Mouse (Mus musculus) embryonic facial prominence, embryonic 11.5 days (tissue): ENCODE results near the gene Pnkd. TPM values are rescaled to one million over a fixed set of nuclear protein-coding genes. Genes with fewer than 3 reads are reported as not detected.
A peak's percentile ranks its signal among the peaks of the same experiment; 100 is the strongest.
"Not testable (repeated sequence)": the region's sequence is repeated elsewhere in the genome, so short reads cannot be mapped to it uniquely, and the experiment has no call there.

Experiments
- ATAC-seq: fragments of 200-750 bp; cut with Nextera tagmentation; replicated peaks from 2 replicates; pipeline ENCODE4 v1.8.0; 2017; ENCODE audit warnings: low read depth; ENCODE audit not compliant: insufficient number of reproducible peaks, low FRiP score, low TSS enrichment
- DNase-seq: peaks from one replicate; pipeline ENCODE4 v3.0.0-alpha.2; 2015; ENCODE audit warnings: low spot score
- H3K27ac ChIP-seq: fragments of 300-500 bp; sonication (generic); replicated peaks from 2 replicates; pipeline ENCODE4 v1.5.1; 2014; ENCODE audit warnings: mild to moderate bottlenecking, low read depth, low read length, control low read depth
- H3K27me3 ChIP-seq: fragments of 300-500 bp; sonication (generic); 2 replicates; pipeline ENCODE4 v1.6.1; 2014; ENCODE audit warnings: mild to moderate bottlenecking, low read length, moderate library complexity, mixed read lengths; ENCODE audit not compliant: control insufficient read depth, insufficient read depth
- H3K36me3 ChIP-seq: fragments of 300-500 bp; sonication (generic); replicated peaks from 2 replicates; pipeline ENCODE4 v1.6.1; 2014; ENCODE audit warnings: low read depth, mild to moderate bottlenecking, low read length, moderate library complexity, mixed read lengths; ENCODE audit not compliant: control insufficient read depth, insufficient read depth
- H3K4me1 ChIP-seq: fragments of 300-500 bp; sonication (generic); 2 replicates; pipeline ENCODE4 v1.6.1; 2014; ENCODE audit warnings: low read length, mixed read lengths; ENCODE audit not compliant: control insufficient read depth, insufficient read depth
- H3K4me2 ChIP-seq: fragments of 300-500 bp; sonication (generic); 2 replicates; pipeline ENCODE4 v1.6.1; 2014; ENCODE audit warnings: low read depth, mild to moderate bottlenecking, control low read depth, low read length, moderate library complexity
- H3K4me3 ChIP-seq: fragments of 300-500 bp; sonication (generic); 2 replicates; pipeline ENCODE4 v1.5.1; 2014; ENCODE audit warnings: low read depth, low read length, control low read depth
- H3K9ac ChIP-seq: fragments of 300-500 bp; sonication (generic); replicated peaks from 2 replicates; pipeline ENCODE4 v1.6.1; 2014; ENCODE audit warnings: mild to moderate bottlenecking, control low read depth, low read length
- H3K9me3 ChIP-seq: fragments of 300-500 bp; sonication (generic); replicated peaks from 2 replicates; pipeline ENCODE4 v1.6.1; 2016; ENCODE audit warnings: mild to moderate bottlenecking, low read length, inconsistent platforms, mixed read lengths; ENCODE audit not compliant: control insufficient read depth
- WGBS: fragments of 180-500 bp; shearing (Covaris S2); extraction: QIAGEN DNeasy Blood & Tissue Kit; methylation state at CpG from one replicate; pipeline ENCODE4 v1.1.7; 2014; 5-methylcytosine and 5-hydroxymethylcytosine counted together
- polyA plus RNA-seq: library from polyadenylated mRNA; unstranded; fragments of >200 nt; fragmentation: Nextera tagmentation; extraction: Ambion mirVana; gene quantifications from 2 replicates; pipeline ENCODE4 v1.2.1, GENCODE M21; 2014

Pnkd gene
- polyA plus RNA-seq, 1 experiment from 2014 or later = 95.1 TPM

GRCm38 (mm10) chr1:74326916-74327315 lies 42.2 kb downstream of the Pnkd start:
- H3K4me2 ChIP-seq, ATAC-seq, DNase-seq, H3K4me3 ChIP-seq, H3K27me3 ChIP-seq, H3K9ac ChIP-seq, H3K36me3 ChIP-seq, H3K27ac ChIP-seq, H3K9me3 ChIP-seq, H3K4me1 ChIP-seq: not testable (repeated sequence)
- 67% methylated on average over 2 of the region's 2 CpGs for WGBS

GRCm38 (mm10) chr1:74329899-74330431 lies 45.2 kb downstream of the Pnkd start:
- Histone ChIP-seq H3K4me3 (no peak overlapping the region), H3K36me3 (no peaks in the 10 kb centered on the region), H3K4me1 (no peaks in the 10 kb centered on the region), H3K4me2 (no peak overlapping the region), H3K9ac (no peak overlapping the region), H3K27ac (no peak overlapping the region), H3K9me3 (no peaks in the 10 kb centered on the region), H3K27me3 (no peaks in the 10 kb centered on the region)
- WGBS = 83% methylated on average over 7 of the region's 7 CpGs
- no peak for ATAC-seq
- DNase-seq = no peak

- Histone ChIP-seq H3K4me2 (no peak overlapping the region), H3K27ac (no peak overlapping the region), H3K4me1 (no peaks in the 10 kb centered on the region), H3K9me3 (no peaks in the 10 kb centered on the region), H3K27me3 (no peaks in the 10 kb centered on the region), H3K9ac (no peak overlapping the region), H3K36me3 (no peaks in the 10 kb centered on the region), H3K4me3 (no peak overlapping the region)
- DNase-seq = no peak
- no peak for ATAC-seq
- 81% methylated on average over 4 of the region's 4 CpGs for WGBS
These were observed 46.4 kb downstream of the Pnkd start for GRCm38 (mm10) chr1:74331046-74331681.

GRCm38 (mm10) chr1:74332241-74332763 lies 47.6 kb downstream of the Pnkd start:
- Histone ChIP-seq H3K4me1 (no peaks in the 10 kb centered on the region), H3K4me3 (peak overlapping the region; percentile 50), H3K4me2 (peak overlapping the region; percentile 62), H3K27me3 (no peaks in the 10 kb centered on the region), H3K27ac (no peak overlapping the region), H3K9me3 (no peaks in the 10 kb centered on the region), H3K36me3 (no peaks in the 10 kb centered on the region), H3K9ac (peak overlapping the region; percentile 56)
- peak; percentile 98 for DNase-seq
- ATAC-seq = peak; percentile 98
- WGBS = under 1% methylated on average over 35 of the region's 36 CpGs

- ATAC-seq (no peak), DNase-seq (no peak)
- Histone ChIP-seq H3K27me3 (no peaks in the 10 kb centered on the region), H3K9me3 (no peaks in the 10 kb centered on the region), H3K36me3 (no peaks in the 10 kb centered on the region), H3K27ac (no peak overlapping the region), H3K9ac (peak overlapping the region; percentile 56), H3K4me3 (peak overlapping the region; percentile 50), H3K4me1 (no peaks in the 10 kb centered on the region), H3K4me2 (peak overlapping the region; percentile 62)
- 5% methylated on average over 9 of the region's 9 CpGs for WGBS
These were observed 48.2 kb downstream of the Pnkd start for GRCm38 (mm10) chr1:74332930-74333329.

GRCm38 (mm10) chr1:74334607-74335006 lies 49.9 kb downstream of the Pnkd start:
- Histone ChIP-seq H3K4me2 (no peak overlapping the region), H3K4me1 (no peaks in the 10 kb centered on the region), H3K9ac (peak overlapping the region; percentile 18; the same call in 1 of the 2 replicates), H3K27me3 (no peaks in the 10 kb centered on the region), H3K4me3 (no peak overlapping the region), H3K27ac (no peak overlapping the region), H3K9me3 (no peaks in the 10 kb centered on the region), H3K36me3 (no peaks in the 10 kb centered on the region)
- no peak for ATAC-seq
- DNase-seq = no peak
- WGBS = 57% methylated on average over 3 of the region's 3 CpGs

GRCm38 (mm10) chr1:74335033-74335432 lies 50.3 kb downstream of the Pnkd start:
- Histone ChIP-seq H3K36me3 (no peaks in the 10 kb centered on the region), H3K27me3 (no peaks in the 10 kb centered on the region), H3K9ac (no peak overlapping the region), H3K4me2 (no peak overlapping the region), H3K4me3 (no peak overlapping the region), H3K4me1 (no peaks in the 10 kb centered on the region), H3K9me3 (no peaks in the 10 kb centered on the region), H3K27ac (no peak overlapping the region)
- DNase-seq (no peak), ATAC-seq (no peak)
- 43% methylated on average over 4 of the region's 4 CpGs for WGBS

- no peak for DNase-seq
- Histone ChIP-seq H3K4me1 (no peaks in the 10 kb centered on the region), H3K27ac (no peak overlapping the region), H3K9ac (no peak overlapping the region), H3K27me3 (no peaks in the 10 kb centered on the region), H3K4me3 (no peak overlapping the region), H3K4me2 (no peak overlapping the region), H3K9me3 (no peaks in the 10 kb centered on the region), H3K36me3 (no peaks in the 10 kb centered on the region)
- ATAC-seq = no peak
- 80% methylated on average over 6 of the region's 6 CpGs for WGBS
These were observed 50.9 kb downstream of the Pnkd start for GRCm38 (mm10) chr1:74335436-74336170.
